Mouse (Mus musculus) heart, embryonic 15.5 days (tissue): ENCODE results near the gene Nhlh1. TPM values are rescaled to one million over a fixed set of nuclear protein-coding genes. Genes with fewer than 3 reads are reported as not detected.
A peak's percentile ranks its signal among the peaks of the same experiment; 100 is the strongest.

Experiments used
- ATAC-seq: fragments of 200-750 bp; cut with Nextera tagmentation; replicated peaks from 2 replicates; pipeline ENCODE4 v1.8.0; 2017; ENCODE audit warnings: low read depth, moderate TSS enrichment; ENCODE audit not compliant: insufficient number of reproducible peaks, insufficient read depth, low FRiP score
- H3K27ac ChIP-seq: fragments of 300-500 bp; sonication (generic); 2 replicates; pipeline ENCODE4 v1.5.1; 2015; ENCODE audit warnings: mild to moderate bottlenecking, inconsistent platforms
- H3K27me3 ChIP-seq: fragments of 300-500 bp; sonication (generic); 2 replicates; pipeline ENCODE4 v1.6.1; 2015; ENCODE audit warnings: inconsistent platforms
- H3K36me3 ChIP-seq: fragments of 300-500 bp; sonication (generic); 2 replicates; pipeline ENCODE4 v1.6.1; 2015; ENCODE audit warnings: mild to moderate bottlenecking, inconsistent platforms
- H3K4me1 ChIP-seq: fragments of 300-500 bp; sonication (generic); replicated peaks from 2 replicates; pipeline ENCODE4 v1.6.1; 2015; ENCODE audit warnings: inconsistent platforms
- H3K4me2 ChIP-seq: fragments of 300-500 bp; sonication (generic); 2 replicates; pipeline ENCODE4 v1.6.1; 2015; ENCODE audit warnings: inconsistent platforms, mild to moderate bottlenecking, moderate library complexity
- H3K4me3 ChIP-seq: fragments of 300-500 bp; sonication (generic); 2 replicates; pipeline ENCODE4 v1.5.1; 2015; ENCODE audit warnings: mild to moderate bottlenecking, inconsistent platforms
- H3K9ac ChIP-seq: fragments of 300-500 bp; sonication (generic); 2 replicates; pipeline ENCODE4 v1.6.1; 2015; ENCODE audit warnings: mild to moderate bottlenecking, inconsistent platforms
- H3K9me3 ChIP-seq: fragments of 300-500 bp; sonication (generic); replicated peaks from 2 replicates; pipeline ENCODE4 v1.6.1; 2016; ENCODE audit warnings: inconsistent platforms
- WGBS: fragments of 180-500 bp; shearing (Covaris S2); methylation state at CpG from one replicate; pipeline ENCODE4 v1.1.7; 2015; ENCODE audit warnings: mixed read lengths; 5-methylcytosine and 5-hydroxymethylcytosine counted together
- polyA plus RNA-seq: library from polyadenylated mRNA; unstranded; fragments of >200 nt; fragmentation: Nextera tagmentation; extraction: Ambion mirVana; gene quantifications from 2 replicates; pipeline ENCODE4 v1.2.1, GENCODE M21; 2015

The Nhlh1 gene
- polyA plus RNA-seq, 1 experiment from 2014 or later: not detected

DNA sequence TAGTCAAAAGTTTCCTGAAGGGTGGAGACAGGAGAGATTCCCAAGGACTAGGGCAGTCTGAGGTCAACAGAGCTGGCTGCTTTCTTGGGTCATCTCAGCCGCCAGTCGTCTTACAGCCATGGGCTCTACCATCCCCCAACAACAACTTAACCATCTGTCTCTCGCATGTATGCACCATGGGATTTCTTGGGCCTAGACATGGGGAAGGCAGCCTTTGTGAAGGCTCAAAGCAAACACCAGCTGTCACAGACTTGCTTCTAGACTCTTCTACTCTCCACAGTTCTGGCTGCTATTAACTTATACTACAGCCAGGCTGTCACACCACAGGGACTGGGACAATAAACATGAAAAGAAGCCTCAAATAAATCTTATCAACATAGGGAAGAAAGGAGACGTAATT is 14.2 kb upstream of the Nhlh1 start:
- Histone ChIP-seq H3K9me3 (no peaks in the 10 kb centered on the region), H3K4me3 (no peak overlapping the region), H3K27me3 (no peaks in the 10 kb centered on the region), H3K36me3 (peaks cover 93% of the 10 kb centered on the region), H3K27ac (no peak overlapping the region), H3K9ac (no peak overlapping the region), H3K4me2 (no peak overlapping the region), H3K4me1 (peaks cover 6% of the 10 kb centered on the region)
- ATAC-seq: no peak
- 67% methylated on average over 4 of the region's 4 CpGs for WGBS

DNA sequence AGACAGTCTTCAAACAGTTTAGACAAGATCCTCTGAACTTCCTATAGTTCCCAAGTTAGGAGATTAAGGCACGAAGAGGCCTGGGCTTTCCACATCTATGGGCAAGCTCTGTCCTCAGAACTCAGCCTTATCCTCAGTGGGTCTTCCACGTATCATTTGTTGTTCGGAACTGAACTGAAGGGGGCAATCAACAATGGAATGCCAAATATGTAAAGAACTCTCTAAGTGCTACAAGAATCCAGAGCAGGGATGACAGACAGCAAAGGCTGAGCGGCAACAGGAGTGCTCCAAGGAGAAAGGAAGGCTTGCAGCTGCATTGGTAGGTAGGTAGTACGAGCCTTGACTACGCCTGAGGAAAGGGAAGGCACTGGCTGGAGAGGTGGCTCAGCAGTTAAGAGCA is 12.9 kb upstream of the Nhlh1 start:
- H3K27ac ChIP-seq: no peak overlapping the region
- no peak overlapping the region for H3K4me2 ChIP-seq
- H3K27me3 ChIP-seq: no peaks in the 10 kb centered on the region
- H3K4me1 ChIP-seq: peaks cover 6% of the 10 kb centered on the region
- H3K9ac ChIP-seq: no peak overlapping the region
- peaks cover 99% of the 10 kb centered on the region for H3K36me3 ChIP-seq
- WGBS: 41% methylated on average over 6 of the region's 6 CpGs
- ATAC-seq: no peak
- no peak overlapping the region for H3K4me3 ChIP-seq
- H3K9me3 ChIP-seq: no peaks in the 10 kb centered on the region

DNA sequence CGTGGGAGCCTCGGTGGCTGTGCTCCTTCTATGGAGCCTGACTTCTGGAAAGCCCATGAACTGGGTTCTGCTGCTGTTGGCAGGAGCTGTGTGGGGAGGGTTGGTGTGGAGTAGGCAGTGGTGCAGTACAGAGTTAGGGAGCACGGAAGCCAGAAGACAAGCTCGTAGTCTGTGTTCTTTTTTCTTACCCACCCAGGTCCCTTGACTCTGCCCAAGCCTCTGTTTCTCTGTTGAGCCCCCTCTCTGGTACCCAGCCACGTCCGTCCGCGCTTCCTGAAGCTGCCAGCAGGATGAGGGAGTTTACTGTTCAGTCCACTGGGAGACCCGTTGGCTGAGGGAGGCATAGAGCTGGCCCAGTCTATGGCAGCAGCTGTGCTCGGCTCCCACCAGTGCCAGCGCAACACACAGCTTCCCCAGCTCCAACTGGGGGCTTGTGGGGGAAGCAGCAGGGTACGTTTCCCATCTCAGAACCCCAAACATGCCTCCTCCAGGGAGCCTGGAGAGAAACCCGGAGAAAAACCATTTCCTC is 7.3 kb upstream of the Nhlh1 start:
- no peak overlapping the region for H3K4me2 ChIP-seq
- no peaks in the 10 kb centered on the region for H3K27me3 ChIP-seq
- peaks cover 55% of the 10 kb centered on the region for H3K36me3 ChIP-seq
- no peak overlapping the region for H3K27ac ChIP-seq
- no peak overlapping the region for H3K9ac ChIP-seq
- 70% methylated on average over 13 of the region's 13 CpGs for WGBS
- H3K4me1 ChIP-seq: 0 out of 2 replicates have a peak, but pooled peaks cover 4% of the 10 kb centered on the region
- no peak overlapping the region for H3K4me3 ChIP-seq
- ATAC-seq: no peak
- no peaks in the 10 kb centered on the region for H3K9me3 ChIP-seq

DNA sequence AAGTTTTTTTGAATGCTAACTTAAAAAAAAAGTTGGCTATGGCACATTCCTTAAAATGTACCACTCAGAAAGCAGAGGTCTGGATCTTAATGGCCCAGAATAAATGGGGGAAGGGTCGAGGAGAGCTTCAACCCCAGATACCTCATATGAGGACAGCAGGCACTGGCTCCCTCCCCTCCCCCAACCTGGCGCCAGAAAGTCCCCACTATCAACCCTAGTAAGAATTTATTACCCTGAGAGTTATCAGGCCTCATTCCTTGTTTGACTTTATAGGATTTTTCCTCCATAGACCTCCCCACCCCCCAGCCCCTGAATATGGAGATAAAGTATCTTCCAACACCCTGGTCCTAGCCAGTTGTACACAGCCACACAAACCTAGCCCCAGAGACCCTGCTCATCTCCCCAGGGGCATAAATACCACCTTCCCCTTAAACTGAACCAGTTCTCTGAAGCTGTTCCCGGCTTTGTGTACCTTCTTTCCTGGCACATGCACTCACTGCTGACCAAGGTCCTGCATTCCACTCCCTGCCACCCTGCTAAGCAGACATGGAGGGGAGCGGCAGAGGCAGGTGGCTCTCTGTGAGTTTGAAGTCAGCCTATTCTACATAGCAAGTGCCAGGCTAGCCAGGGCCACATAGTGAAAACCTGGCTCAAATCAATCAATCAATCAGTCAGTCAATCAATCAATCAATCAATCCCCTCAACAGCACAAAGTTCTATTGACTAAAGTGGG is 6.1 kb upstream of the Nhlh1 start:
- 0 out of 2 replicates have a peak, but pooled peaks cover 4% of the 10 kb centered on the region for H3K4me1 ChIP-seq
- WGBS: 33% methylated on average over 4 of the region's 4 CpGs
- H3K9me3 ChIP-seq: no peaks in the 10 kb centered on the region
- no peak overlapping the region for H3K4me3 ChIP-seq
- no peak overlapping the region for H3K9ac ChIP-seq
- H3K27me3 ChIP-seq: 0 out of 2 replicates have a peak, but pooled peaks cover 4% of the 10 kb centered on the region
- H3K4me2 ChIP-seq: no peak overlapping the region
- peaks cover 42% of the 10 kb centered on the region for H3K36me3 ChIP-seq
- H3K27ac ChIP-seq: no peak overlapping the region
- no peak for ATAC-seq

DNA sequence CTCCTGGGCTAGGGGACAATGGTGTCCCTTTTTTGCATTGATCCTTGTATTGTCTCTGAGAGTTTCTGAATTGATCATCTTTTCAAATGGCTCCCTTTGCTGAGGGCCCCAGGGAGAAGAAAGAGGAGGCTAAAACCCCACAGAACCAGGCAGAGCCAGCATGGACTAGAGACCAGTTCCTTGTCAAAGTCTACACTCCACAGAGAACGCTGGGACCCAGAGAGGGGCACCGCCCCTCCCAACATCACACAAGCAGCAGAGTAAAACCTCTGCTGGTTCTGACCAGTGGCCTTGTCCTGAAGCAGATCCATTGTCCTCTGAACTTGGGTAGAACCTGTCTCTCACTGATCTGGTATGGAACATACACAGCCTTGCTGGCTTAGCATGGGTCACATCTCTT is 4.7 kb upstream of the Nhlh1 start:
- Histone ChIP-seq H3K27me3 (0 out of 2 replicates have a peak, but pooled peaks cover 8% of the 10 kb centered on the region), H3K4me2 (no peak overlapping the region), H3K9me3 (no peaks in the 10 kb centered on the region), H3K27ac (no peak overlapping the region), H3K9ac (no peak overlapping the region), H3K4me1 (0 out of 2 replicates have a peak, but pooled peaks cover 4% of the 10 kb centered on the region), H3K36me3 (peaks cover 29% of the 10 kb centered on the region), H3K4me3 (no peak overlapping the region)
- no peak for ATAC-seq
- 85% methylated on average over 2 of the region's 2 CpGs for WGBS

DNA sequence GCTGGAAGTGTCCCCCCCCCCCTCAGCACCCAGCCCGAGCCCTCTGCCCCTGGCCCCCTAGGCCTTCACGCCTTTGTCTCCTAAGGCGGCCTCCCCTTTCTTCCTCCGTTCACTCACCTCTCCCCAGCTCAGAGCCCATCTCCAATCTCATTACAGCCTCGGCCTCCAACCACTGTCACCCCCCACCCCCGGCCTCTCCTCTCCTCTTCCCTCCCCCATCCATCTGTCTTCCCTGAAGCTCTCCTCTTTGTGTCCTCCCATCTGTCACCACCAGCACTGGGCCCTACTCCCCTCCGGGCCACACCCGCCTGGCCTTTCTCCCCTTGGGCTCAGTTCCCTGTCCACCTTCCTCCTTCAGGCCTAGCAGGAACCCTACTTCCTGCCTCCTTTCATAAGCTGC is 3.8 kb upstream of the Nhlh1 start:
- Histone ChIP-seq H3K27me3 (0 out of 2 replicates have a peak, but pooled peaks cover 13% of the 10 kb centered on the region), H3K9ac (no peak overlapping the region), H3K27ac (no peak overlapping the region), H3K9me3 (no peaks in the 10 kb centered on the region), H3K4me2 (no peak overlapping the region), H3K36me3 (peaks cover 20% of the 10 kb centered on the region; the same call in 1 of the 2 replicates), H3K4me3 (no peak overlapping the region), H3K4me1 (0 out of 2 replicates have a peak, but pooled peaks cover 4% of the 10 kb centered on the region)
- 40% methylated on average over 8 of the region's 8 CpGs for WGBS
- ATAC-seq: no peak

DNA sequence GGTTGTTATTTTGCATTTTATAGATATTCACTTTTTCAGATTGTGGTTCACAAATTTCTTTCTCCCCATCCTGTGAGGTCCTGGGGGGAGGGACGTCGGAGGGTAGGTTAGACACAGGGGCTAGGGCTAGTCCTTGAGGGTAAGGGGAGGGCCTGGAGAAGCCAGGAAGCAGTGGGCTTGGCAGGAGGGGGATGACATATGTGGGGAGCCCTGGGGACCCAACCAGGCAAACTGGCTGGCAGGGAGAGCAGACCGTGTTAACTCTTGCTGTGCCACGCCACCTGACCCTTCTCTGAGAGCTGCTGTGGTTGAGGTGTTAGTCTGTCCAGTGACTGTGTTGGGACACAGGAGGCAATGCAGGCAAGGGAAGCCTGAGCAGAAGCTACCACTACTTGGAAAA is 3.3 kb upstream of the Nhlh1 start:
- H3K4me3 ChIP-seq: no peak overlapping the region
- no peak overlapping the region for H3K27ac ChIP-seq
- 0 out of 2 replicates have a peak, but pooled peaks cover 13% of the 10 kb centered on the region for H3K27me3 ChIP-seq
- H3K4me2 ChIP-seq: no peak overlapping the region
- no peaks in the 10 kb centered on the region for H3K9me3 ChIP-seq
- WGBS: 59% methylated on average over 4 of the region's 4 CpGs
- no peak overlapping the region for H3K9ac ChIP-seq
- no peak for ATAC-seq
- H3K36me3 ChIP-seq: peaks cover 14% of the 10 kb centered on the region; the same call in 1 of the 2 replicates
- 0 out of 2 replicates have a peak, but pooled peaks cover 4% of the 10 kb centered on the region for H3K4me1 ChIP-seq

DNA sequence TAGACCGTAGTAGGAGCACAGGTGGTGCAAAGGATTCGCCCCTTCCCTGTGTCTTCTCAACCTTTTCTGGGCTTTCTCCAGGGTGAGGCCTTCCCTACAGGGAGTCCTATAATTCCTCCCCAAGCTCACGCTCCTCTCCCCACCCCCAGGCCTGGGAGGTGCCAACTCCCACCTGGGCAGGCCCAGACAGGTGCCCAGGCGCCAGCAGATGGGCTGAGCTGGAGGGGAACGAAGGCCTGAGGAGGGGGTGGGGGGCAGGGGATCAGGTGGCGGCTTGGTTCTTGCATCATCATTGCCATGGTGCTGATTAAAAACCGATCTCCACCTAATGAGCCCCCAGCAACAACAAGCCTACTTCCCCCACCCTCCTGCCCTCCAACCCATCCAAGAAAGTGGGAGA is 1.5 kb upstream of the Nhlh1 start:
- 74% methylated on average over 7 of the region's 7 CpGs for WGBS
- Histone ChIP-seq H3K27me3 (peaks cover 28% of the 10 kb centered on the region), H3K9me3 (no peaks in the 10 kb centered on the region), H3K27ac (no peak overlapping the region), H3K4me1 (peaks cover 8% of the 10 kb centered on the region), H3K4me2 (no peak overlapping the region), H3K36me3 (no peaks in the 10 kb centered on the region), H3K9ac (no peak overlapping the region), H3K4me3 (no peak overlapping the region)
- ATAC-seq: no peak

DNA sequence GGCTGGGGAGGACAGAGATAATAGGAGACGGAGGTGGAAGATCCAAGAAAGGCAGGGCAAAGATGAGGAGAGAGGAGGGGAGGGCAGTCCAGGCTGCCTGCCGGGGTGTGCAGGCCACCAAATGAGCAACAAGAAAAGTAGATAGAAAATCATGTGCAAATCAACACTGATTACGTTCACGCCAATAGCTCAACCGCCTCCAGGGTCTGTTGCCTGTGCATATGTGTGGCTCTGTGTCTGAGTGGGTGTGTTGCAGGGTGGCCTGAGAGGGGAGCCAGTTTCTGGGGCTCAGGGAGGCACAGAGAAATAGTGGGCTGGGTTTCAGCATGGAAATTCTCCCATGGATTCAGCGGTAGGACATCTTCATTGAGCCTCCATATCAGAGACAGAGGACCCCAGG is 948 bp upstream of the Nhlh1 start:
- Histone ChIP-seq H3K9me3 (no peaks in the 10 kb centered on the region), H3K27me3 (peaks cover 33% of the 10 kb centered on the region), H3K4me3 (no peak overlapping the region), H3K4me1 (peaks cover 9% of the 10 kb centered on the region), H3K36me3 (no peaks in the 10 kb centered on the region), H3K4me2 (no peak overlapping the region), H3K27ac (no peak overlapping the region), H3K9ac (no peak overlapping the region)
- WGBS: 55% methylated on average over 6 of the region's 6 CpGs
- no peak for ATAC-seq

DNA sequence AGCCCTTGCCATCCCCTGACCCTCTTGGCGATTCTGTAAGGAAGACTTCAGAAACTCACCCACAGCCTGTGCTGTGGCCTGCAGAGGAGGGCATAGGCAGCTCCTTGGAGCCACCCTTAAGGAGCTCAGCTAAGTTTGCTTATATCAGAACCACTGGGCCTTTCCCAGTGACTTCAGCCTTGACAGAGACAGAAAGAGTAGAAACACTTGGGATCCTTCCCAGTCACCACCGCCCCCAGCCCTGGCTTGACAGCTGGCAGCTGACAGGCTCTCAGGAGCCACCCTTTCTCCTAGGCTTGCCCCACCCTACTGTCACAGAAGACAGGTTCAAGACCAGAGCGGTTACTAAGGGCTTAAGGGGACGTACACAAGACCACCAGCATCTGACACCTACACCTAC is 1.1 kb downstream of the Nhlh1 start:
- no peak overlapping the region for H3K27ac ChIP-seq
- H3K4me3 ChIP-seq: no peak overlapping the region
- H3K36me3 ChIP-seq: no peaks in the 10 kb centered on the region
- no peak overlapping the region for H3K4me2 ChIP-seq
- H3K9me3 ChIP-seq: no peaks in the 10 kb centered on the region
- H3K4me1 ChIP-seq: peaks cover 14% of the 10 kb centered on the region
- H3K9ac ChIP-seq: no peak overlapping the region
- H3K27me3 ChIP-seq: peaks cover 51% of the 10 kb centered on the region
- no peak for ATAC-seq
- 65% methylated on average over 4 of the region's 4 CpGs for WGBS

DNA sequence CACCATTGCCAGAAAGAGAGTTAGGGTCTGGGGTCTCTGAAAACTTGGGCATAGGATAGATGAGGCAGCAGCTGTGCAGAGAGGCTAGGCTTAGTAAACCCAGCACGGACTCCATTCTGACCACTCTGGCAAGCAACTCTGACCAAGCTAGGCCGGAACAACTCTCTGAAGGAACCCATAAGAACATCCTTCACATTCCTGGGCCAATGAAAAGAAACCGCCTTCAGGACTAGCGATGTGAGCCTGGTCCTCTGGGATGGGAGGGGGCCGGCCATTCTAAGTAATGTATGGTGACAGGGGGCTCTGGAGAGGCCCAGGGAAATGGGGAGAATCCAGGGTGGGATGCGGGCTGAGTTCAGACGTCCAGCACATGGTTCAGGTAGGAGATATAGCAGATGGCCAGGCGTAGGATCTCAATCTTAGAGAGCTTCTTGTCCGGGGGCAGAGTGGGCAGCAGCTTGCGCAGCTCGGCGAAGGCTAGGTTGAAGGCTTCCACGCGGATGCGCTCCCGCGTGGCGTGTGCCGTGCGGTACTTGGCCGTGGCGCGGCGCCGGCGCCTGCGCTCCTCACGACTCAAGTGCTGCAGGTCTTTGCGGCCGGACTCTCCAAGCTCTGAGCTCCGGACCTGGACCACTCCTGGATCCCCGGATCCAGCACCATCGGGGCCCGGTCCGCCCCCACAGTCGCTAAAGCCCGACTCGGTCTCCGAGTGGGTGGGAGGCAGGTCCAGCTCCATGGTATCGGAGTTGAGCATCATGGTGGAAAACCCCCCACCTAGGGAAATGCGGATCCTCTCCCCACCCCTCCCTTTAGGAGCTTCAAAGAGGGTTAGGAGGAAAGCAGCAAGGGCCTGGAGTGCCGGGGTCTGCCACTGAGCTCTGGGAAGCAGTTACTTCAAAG is 3.6 kb downstream of the Nhlh1 start:
- H3K27ac ChIP-seq: no peak overlapping the region

More for the DNA sequence above, 3.6 kb downstream of the Nhlh1 start:
- ATAC-seq: 0 out of 2 replicates have a peak, but pooled peaks have one; percentile 23
- Histone ChIP-seq H3K4me1 (peaks cover 14% of the 10 kb centered on the region), H3K9ac (peak overlapping the region; percentile 50), H3K4me3 (peak overlapping the region; percentile 42), H3K27me3 (peaks cover 54% of the 10 kb centered on the region), H3K9me3 (no peaks in the 10 kb centered on the region), H3K4me2 (peak overlapping the region; percentile 71), H3K36me3 (no peaks in the 10 kb centered on the region)
- 2% methylated on average over 42 of the region's 42 CpGs for WGBS
